Mouse (Mus musculus) right cerebral cortex, adult 2 months (tissue): ENCODE data around the gene Snd1.

Experiments used
- DNase-seq, 2 experiments: peaks; one replicate each; pipeline ENCODE4 v3.0.0; 2021 to 2022; ENCODE audit warnings: low spot score in 2 of 2

Snd1 gene

GRCm38 (mm10) chr6:28635531-28636348 lies 160.8 kb downstream of the Snd1 start:
- no peak for DNase-seq

GRCm38 (mm10) chr6:28640088-28640487 lies 165.1 kb downstream of the Snd1 start:
- DNase-seq = no peak

GRCm38 (mm10) chr6:28642909-28643308 lies 168.0 kb downstream of the Snd1 start:
- no peak for DNase-seq

GRCm38 (mm10) chr6:28645231-28645630 lies 170.3 kb downstream of the Snd1 start:
- no peak for DNase-seq

- no peak for DNase-seq
These were observed 181.6 kb downstream of the Snd1 start for GRCm38 (mm10) chr6:28656511-28656910.

- no peak for DNase-seq
These were observed 188.1 kb downstream of the Snd1 start for GRCm38 (mm10) chr6:28663004-28663403.

GRCm38 (mm10) chr6:28663670-28664069 lies 188.7 kb downstream of the Snd1 start:
- no peak for DNase-seq

GRCm38 (mm10) chr6:28664716-28665115 lies 189.8 kb downstream of the Snd1 start:
- no peak for DNase-seq

GRCm38 (mm10) chr6:28667586-28667985 lies 192.6 kb downstream of the Snd1 start:
- DNase-seq = no peak

GRCm38 (mm10) chr6:28669251-28669650 lies 194.3 kb downstream of the Snd1 start:
- peak in 1 of 2 experiments; percentile 21 for DNase-seq

GRCm38 (mm10) chr6:28672388-28672787 lies 197.4 kb downstream of the Snd1 start:
- no peak for DNase-seq

- DNase-seq = no peak
These were observed 199.7 kb downstream of the Snd1 start for GRCm38 (mm10) chr6:28674686-28675085.

GRCm38 (mm10) chr6:28678896-28679295 lies 204.0 kb downstream of the Snd1 start:
- DNase-seq = no peak

- no peak for DNase-seq
These were observed 205.6 kb downstream of the Snd1 start for GRCm38 (mm10) chr6:28680537-28680936.

GRCm38 (mm10) chr6:28681521-28682457 lies 206.8 kb downstream of the Snd1 start:
- DNase-seq = no peak

GRCm38 (mm10) chr6:28685052-28685451 lies 210.1 kb downstream of the Snd1 start:
- DNase-seq = no peak

GRCm38 (mm10) chr6:28685745-28686144 lies 210.8 kb downstream of the Snd1 start:
- no peak for DNase-seq

GRCm38 (mm10) chr6:28687776-28688175 lies 212.8 kb downstream of the Snd1 start:
- DNase-seq = no peak

GRCm38 (mm10) chr6:28692659-28693058 lies 217.7 kb downstream of the Snd1 start:
- DNase-seq = no peak

GRCm38 (mm10) chr6:28697214-28697613 lies 222.3 kb downstream of the Snd1 start:
- peak in 1 of 2 experiments; percentile 26 for DNase-seq

- no peak for DNase-seq
These were observed 229.7 kb downstream of the Snd1 start for GRCm38 (mm10) chr6:28704612-28705011.

GRCm38 (mm10) chr6:28705384-28706107 lies 230.6 kb downstream of the Snd1 start:
- peak; percentile 68 to 74 for DNase-seq
